Mouse (Mus musculus) spleen, adult 10 weeks (tissue): ENCODE data around the gene Cpne7. TPM values are rescaled to one million over a fixed set of nuclear protein-coding genes. Genes with fewer than 3 reads are reported as not detected.

Source experiments
- polyA plus RNA-seq: library from polyadenylated mRNA; stranded (reverse); fragments of 350-450 nt; fragmentation: Illumina TruSeq; extraction: RNeasy Lipid Tissue Mini Kit (QIAGEN cat#74804); gene quantifications from one replicate; pipeline ENCODE4 v1.2.3, GENCODE M21; 2015; ENCODE audit warnings: low replicate concordance; ENCODE audit not compliant: insufficient read depth

Gene Cpne7
- 0.61 TPM for polyA plus RNA-seq

GRCm38 (mm10) chr8:123117127-123117731, at the start of gene Cpne7:
Gene Cpne7 (plus strand): TSS chr8:123117374.

GRCm38 (mm10) chr8:123101735-123102685, 15.2 kb upstream of the Cpne7 start, which contains the start of gene Rpl13:
Gene Rpl13 (plus strand): TSS chr8:123102350.

GRCm38 (mm10) chr8:123157888-123158465, 40.8 kb downstream of the Cpne7 start, which contains the start of gene Sult5a1:
Gene Sult5a1 (minus strand): TSS chr8:123158315.

Other genes with a start within 250 kb of the Cpne7 start
- gene Ankrd11, start 75.1 kb upstream of the Cpne7 start, polyA plus RNA-seq = 95.4 TPM
- gene Spg7, start 54.4 kb upstream of the Cpne7 start, polyA plus RNA-seq = 35.7 TPM
- gene Rpl13, start 15.0 kb upstream of the Cpne7 start, polyA plus RNA-seq = 1,006 TPM
- gene Sult5a1, start 40.9 kb downstream of the Cpne7 start, polyA plus RNA-seq = 0.23 TPM
- 0.94 TPM for gene Dpep1, start 68.9 kb downstream of the Cpne7 start, polyA plus RNA-seq
- gene Chmp1a, start 95.4 kb downstream of the Cpne7 start, polyA plus RNA-seq = 61.1 TPM
- gene Spata33, start 95.5 kb downstream of the Cpne7 start, polyA plus RNA-seq = 0.19 TPM
- gene Cdk10, start 107.5 kb downstream of the Cpne7 start, polyA plus RNA-seq = 41.7 TPM
- 2.1 TPM for gene Spata2l, start 118.9 kb downstream of the Cpne7 start, polyA plus RNA-seq
- 11.3 TPM for gene Zfp276, start 136.8 kb downstream of the Cpne7 start, polyA plus RNA-seq
- 13.5 TPM for gene Vps9d1, start 137.0 kb downstream of the Cpne7 start, polyA plus RNA-seq
- 22.2 TPM for gene Fanca, start 201.2 kb downstream of the Cpne7 start, polyA plus RNA-seq
- 0.28 TPM for gene Spire2, start 215.3 kb downstream of the Cpne7 start, polyA plus RNA-seq